Mouse (Mus musculus) natural killer cell, adult 2 months (primary cell): Measurements from ENCODE around the gene Gm14851.
"Not testable (repeated sequence)": the region's sequence is repeated elsewhere in the genome, so short reads cannot be mapped to it uniquely, and the experiment has no call there.

ENCODE experiments used
- DNase-seq, 2 experiments: peaks; one replicate each; pipeline ENCODE4 v3.0.0; 2022; ENCODE audit warnings: low spot score in 2 of 2

Gm14851 gene

GRCm38 (mm10) chr8:21095950-21096349 is at the start of gene Gm14851:
Gene Gm14851 (minus strand): TSS chr8:21096050.
- not testable (repeated sequence) for DNase-seq

- DNase-seq = not testable (repeated sequence)
Observed at GRCm38 (mm10) chr8:21134342-21134741, 38.5 kb upstream of the Gm14851 start, which contains the start of gene Defa30. Gene Defa30 (plus strand): TSS chr8:21134642.

- DNase-seq = no peak
Observed at GRCm38 (mm10) chr8:21093106-21093505, 2.7 kb downstream of the Gm14851 start.

GRCm38 (mm10) chr8:21084142-21084541 is 11.7 kb downstream of the Gm14851 start, which contains the start of gene Defa25:
Gene Defa25 (plus strand): TSS chr8:21084442.
- DNase-seq = not testable (repeated sequence)

- DNase-seq = not testable (repeated sequence)
Observed at GRCm38 (mm10) chr8:21064738-21065137, 31.1 kb downstream of the Gm14851 start, which contains the start of gene Defa35. Gene Defa35 (plus strand): TSS chr8:21065038.

GRCm38 (mm10) chr8:21054747-21055146 is 41.1 kb downstream of the Gm14851 start, which contains the start of gene Defa23:
Gene Defa23 (plus strand): TSS chr8:21055047.
- DNase-seq = not testable (repeated sequence)
